ENCODE assay signal across 7 mouse cellular contexts in genomic region chr7:40901201-40901600, GRCm38 (mm10). TPM values are rescaled to one million over a fixed set of nuclear protein-coding genes. Genes with fewer than 3 reads are reported as not detected.
A peak's percentile ranks its signal among the peaks of the same experiment; 100 is the strongest.
DNase-seq lines count a peak whose midpoint lies in the region; ATAC-seq lines count a peak whose summit lies in the region.

No protein-coding gene starts in this region.

- DNase-seq in adrenal gland, postnatal 25 days = peak; percentile 60
- DNase-seq in embryo, embryonic 11 days = peak; percentile 89
- DNase-seq in gastrocnemius, postnatal 4 days (ENCODE audit: low spot score in 2 of 2) = peak; percentile 46 to 69
- DNase-seq in kidney, adult 8-10 months = peak; percentile 54 to 77
- peak; percentile 88 for DNase-seq in left cerebral cortex, postnatal 4 days
- DNase-seq in testis, postnatal 14 days (ENCODE audit: low spot score) = peak; percentile 16

- no peaks in the 10 kb centered on the region for H3K9me3 ChIP-seq in midbrain, embryonic 16.5 days (replicated peaks; ENCODE audit: control insufficient read depth, low read length, poor library complexity, severe bottlenecking)

- H3K4me2 ChIP-seq in midbrain, embryonic 16.5 days (ENCODE audit: low read length) = peak overlapping the region; percentile 89

- H3K27me3 ChIP-seq in midbrain, embryonic 16.5 days (ENCODE audit: control insufficient read depth, insufficient read depth, low read depth, low read length) = no peaks in the 10 kb centered on the region

- H3K4me3 ChIP-seq in midbrain, embryonic 16.5 days (ENCODE audit: low read depth, low read length) = peak overlapping the region; percentile 74

- peaks cover 3% of the 10 kb centered on the region; the same call in 1 of the 2 replicates for H3K36me3 ChIP-seq in midbrain, embryonic 16.5 days (ENCODE audit: control insufficient read depth, insufficient read depth, low read length)

- 2% methylated on average over 16 of the region's 16 CpGs for WGBS in midbrain, embryonic 16.5 days

- peak overlapping the region; percentile 87 for H3K9ac ChIP-seq in midbrain, embryonic 16.5 days (ENCODE audit: low read depth, low read length)

- H3K4me1 ChIP-seq in midbrain, embryonic 16.5 days (ENCODE audit: control insufficient read depth, insufficient read depth, low read length) = peaks cover 29% of the 10 kb centered on the region

- intact Hi-C loops in left cerebral cortex, postnatal 4 days (cut with DNase I) = loop anchor here (10.0 kb wide), 2 partner anchors 626 to 1046 kb away; no protein-coding TSS in a partner anchor

- peak; percentile 85 for ATAC-seq in midbrain, embryonic 16.5 days

- peak overlapping the region; percentile 21; the same call in 1 of the 2 replicates for H3K27ac ChIP-seq in midbrain, embryonic 16.5 days (ENCODE audit: low read length)

RNA-seq across cellular contexts. Expression of gene Vstm2b, which starts 3.1 kb away (rescaled TPM):
- total RNA-seq in adrenal gland, postnatal 25 days (2021) = 0.36 TPM in 1 of 2 replicates, not detected in the other
- total RNA-seq in gastrocnemius, postnatal 4 days (2021) = 1 to 10 TPM; 2.7 to 2.9 TPM
- total RNA-seq in left cerebral cortex, postnatal 4 days (2021) = 10 to 100 TPM; 65.5 to 68.2 TPM
- 23.5 and 24.5 TPM in 2 replicates for polyA plus RNA-seq in midbrain, embryonic 16.5 days (2015; fragmentation: Nextera tagmentation; extraction: Ambion mirVana)

Comparison
In these comparisons a context has a peak if more than half of its experiments do, and no peak if none do; other contexts are left out.
1. Peak in every context shown above with its lines: DNase-seq, ATAC-seq, H3K4me3 ChIP-seq and H3K27ac ChIP-seq.
2. DNase-seq: peak in every context shown above with its lines; median percentile 89 in embryo, embryonic 11 days; 88 in left cerebral cortex, postnatal 4 days; 66 in kidney, adult 8-10 months; 60 in adrenal gland, postnatal 25 days; 58 in gastrocnemius, postnatal 4 days; 16 in testis, postnatal 14 days.
3. RNA of gene Vstm2b, which starts 3.1 kb away (total RNA-seq): 65.5 to 68.2 TPM in left cerebral cortex, postnatal 4 days; 2.7 to 2.9 TPM in gastrocnemius, postnatal 4 days and 0.36 TPM in adrenal gland, postnatal 25 days; every median in the first group is over 10 times any median in the second.